Mouse (Mus musculus) kidney, embryonic 15.5 days (tissue): ENCODE measurements around the gene Tmem151b. TPM values are rescaled to one million over a fixed set of nuclear protein-coding genes. Genes with fewer than 3 reads are reported as not detected.

Experiments used
- ATAC-seq: fragments of 200-750 bp; cut with Nextera tagmentation; replicated peaks from 2 replicates; pipeline ENCODE4 v1.8.0; 2017; ENCODE audit warnings: moderate TSS enrichment; ENCODE audit not compliant: low FRiP score
- H3K27ac ChIP-seq: fragments of 300-500 bp; sonication (generic); 2 replicates; pipeline ENCODE4 v1.5.1; 2015; ENCODE audit warnings: mild to moderate bottlenecking, inconsistent platforms
- H3K27me3 ChIP-seq: fragments of 300-500 bp; sonication (generic); 2 replicates; pipeline ENCODE4 v1.6.1; 2015; ENCODE audit warnings: inconsistent platforms
- H3K36me3 ChIP-seq: fragments of 300-500 bp; sonication (generic); 2 replicates; pipeline ENCODE4 v1.6.1; 2015; ENCODE audit warnings: inconsistent platforms
- H3K4me1 ChIP-seq: fragments of 300-500 bp; sonication (generic); 2 replicates; pipeline ENCODE4 v1.6.1; 2015; ENCODE audit warnings: inconsistent platforms
- H3K4me2 ChIP-seq: fragments of 300-500 bp; sonication (generic); 2 replicates; pipeline ENCODE4 v1.6.1; 2015; ENCODE audit warnings: moderate library complexity, mild to moderate bottlenecking, inconsistent platforms
- H3K4me3 ChIP-seq: fragments of 300-500 bp; sonication (generic); replicated peaks from 2 replicates; pipeline ENCODE4 v1.5.1; 2015; ENCODE audit warnings: mild to moderate bottlenecking, inconsistent platforms
- H3K9ac ChIP-seq: fragments of 300-500 bp; sonication (generic); 2 replicates; pipeline ENCODE4 v1.6.1; 2015; ENCODE audit warnings: mild to moderate bottlenecking, inconsistent platforms
- H3K9me3 ChIP-seq: fragments of 300-500 bp; sonication (generic); replicated peaks from 2 replicates; pipeline ENCODE4 v1.6.1; 2016; ENCODE audit warnings: inconsistent platforms
- WGBS: fragments of 180-500 bp; shearing (Covaris S2); methylation state at CpG from one replicate; pipeline ENCODE4 v1.1.7; 2015; ENCODE audit warnings: mixed read lengths; 5-methylcytosine and 5-hydroxymethylcytosine counted together
- polyA plus RNA-seq: library from polyadenylated mRNA; unstranded; fragments of >200 nt; fragmentation: Nextera tagmentation; extraction: Ambion mirVana; gene quantifications from 2 replicates; pipeline ENCODE4 v1.2.1, GENCODE M21; 2015

Tmem151b gene
- polyA plus RNA-seq, 1 experiment from 2014 or later: 3.1 TPM

- no peak overlapping the region for H3K4me3 ChIP-seq
- no peaks in the 10 kb centered on the region for H3K9me3 ChIP-seq
- H3K9ac ChIP-seq: no peak overlapping the region
- ATAC-seq: no peak
- no peak overlapping the region for H3K4me2 ChIP-seq
- H3K27ac ChIP-seq: no peak overlapping the region
- peaks cover 69% of the 10 kb centered on the region for H3K36me3 ChIP-seq
- peaks cover 69% of the 10 kb centered on the region for H3K4me1 ChIP-seq
- no peaks in the 10 kb centered on the region for H3K27me3 ChIP-seq
- WGBS: 88% methylated on average over 12 of the region's 12 CpGs
These were observed 19.5 kb upstream of the Tmem151b start for GRCm38 (mm10) chr17:45568990-45569389.

DNA sequence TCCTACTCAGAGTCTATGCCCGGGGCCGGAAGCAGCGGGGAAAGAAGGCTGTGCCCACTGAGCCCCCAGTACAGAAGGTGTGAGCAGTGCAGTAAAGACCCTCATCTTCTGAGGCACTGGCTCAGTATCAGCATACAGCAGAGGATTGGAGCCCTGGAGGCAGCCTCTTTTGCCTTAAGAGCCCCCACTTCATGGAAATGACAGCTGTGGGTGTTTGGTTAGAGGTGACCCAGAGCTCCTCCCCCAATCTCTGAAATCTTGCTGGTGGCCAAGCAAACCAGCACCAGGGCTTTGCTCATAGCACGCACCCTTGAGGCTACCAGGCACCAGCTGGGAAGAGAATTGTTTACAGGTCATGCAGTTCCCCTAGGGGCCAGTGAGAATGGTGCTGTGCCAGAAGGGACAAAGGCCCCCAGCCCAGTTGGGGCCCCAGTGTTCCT is 17.7 kb upstream of the Tmem151b start:
- H3K4me1 ChIP-seq: peaks cover 78% of the 10 kb centered on the region
- H3K27me3 ChIP-seq: no peaks in the 10 kb centered on the region
- ATAC-seq: no peak
- H3K4me2 ChIP-seq: no peak overlapping the region
- WGBS: 24% methylated on average over 4 of the region's 4 CpGs
- peak overlapping the region; percentile 7; the same call in 1 of the 2 replicates for H3K27ac ChIP-seq
- H3K36me3 ChIP-seq: peaks cover 69% of the 10 kb centered on the region
- H3K4me3 ChIP-seq: no peak overlapping the region
- H3K9me3 ChIP-seq: no peaks in the 10 kb centered on the region
- H3K9ac ChIP-seq: no peak overlapping the region

- Histone ChIP-seq H3K27me3 (no peaks in the 10 kb centered on the region), H3K9me3 (no peaks in the 10 kb centered on the region), H3K27ac (peak overlapping the region; percentile 7), H3K9ac (no peak overlapping the region), H3K4me3 (no peak overlapping the region), H3K4me2 (no peak overlapping the region), H3K36me3 (peaks cover 63% of the 10 kb centered on the region), H3K4me1 (peaks cover 75% of the 10 kb centered on the region)
- 65% methylated on average over 18 of the region's 18 CpGs for WGBS
- no peak for ATAC-seq
These were observed 17.1 kb upstream of the Tmem151b start for GRCm38 (mm10) chr17:45566360-45567161.

DNA sequence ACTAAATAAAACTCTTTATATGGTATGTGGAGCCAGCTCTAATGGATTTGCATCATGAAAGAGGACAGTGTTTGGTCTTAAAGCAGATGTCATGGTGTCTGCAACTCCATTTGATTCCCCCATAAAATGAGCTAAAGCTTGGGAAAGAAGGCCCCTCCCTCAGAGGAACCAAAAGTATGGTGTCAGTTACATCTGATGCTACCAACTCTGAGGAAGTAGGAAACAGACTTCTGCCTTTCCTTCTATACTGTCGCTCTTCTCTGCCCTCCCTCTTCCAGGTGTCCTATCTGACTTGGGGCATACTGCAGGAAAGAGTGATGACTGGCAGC is 16.5 kb upstream of the Tmem151b start:
- 71% methylated on average over 1 of the region's 1 CpGs for WGBS
- Histone ChIP-seq H3K27ac (peak overlapping the region; percentile 7; the same call in 1 of the 2 replicates), H3K36me3 (peaks cover 57% of the 10 kb centered on the region), H3K27me3 (no peaks in the 10 kb centered on the region), H3K4me1 (peaks cover 69% of the 10 kb centered on the region), H3K4me3 (no peak overlapping the region), H3K4me2 (no peak overlapping the region), H3K9me3 (no peaks in the 10 kb centered on the region), H3K9ac (no peak overlapping the region)
- no peak for ATAC-seq

- WGBS: 94% methylated on average over 11 of the region's 11 CpGs
These were observed 15.6 kb upstream of the Tmem151b start for GRCm38 (mm10) chr17:45565103-45565502.

GRCm38 (mm10) chr17:45564531-45565084 is 15.1 kb upstream of the Tmem151b start:
- H3K4me1 ChIP-seq: peaks cover 55% of the 10 kb centered on the region
- 9% methylated on average over 18 of the region's 18 CpGs for WGBS
- H3K9ac ChIP-seq: peak overlapping the region; percentile 95
- no peaks in the 10 kb centered on the region for H3K9me3 ChIP-seq
- peaks cover 43% of the 10 kb centered on the region for H3K36me3 ChIP-seq
- peak overlapping the region; percentile 70 for H3K4me2 ChIP-seq
- H3K27ac ChIP-seq: peak overlapping the region; percentile 95
- peak; percentile 6; the same call in 1 of the 2 replicates for ATAC-seq
- H3K27me3 ChIP-seq: no peaks in the 10 kb centered on the region
- peak overlapping the region; percentile 97 for H3K4me3 ChIP-seq

More at GRCm38 (mm10) chr17:45565103-45565502, 15.6 kb upstream of the Tmem151b start:
- Histone ChIP-seq H3K4me1 (peaks cover 60% of the 10 kb centered on the region), H3K9me3 (no peaks in the 10 kb centered on the region), H3K27ac (peak overlapping the region; percentile 95; the same call in 1 of the 2 replicates), H3K36me3 (peaks cover 48% of the 10 kb centered on the region), H3K4me3 (peak overlapping the region; percentile 97), H3K27me3 (no peaks in the 10 kb centered on the region), H3K9ac (peak overlapping the region; percentile 95), H3K4me2 (peak overlapping the region; percentile 70)
- no peak for ATAC-seq

DNA sequence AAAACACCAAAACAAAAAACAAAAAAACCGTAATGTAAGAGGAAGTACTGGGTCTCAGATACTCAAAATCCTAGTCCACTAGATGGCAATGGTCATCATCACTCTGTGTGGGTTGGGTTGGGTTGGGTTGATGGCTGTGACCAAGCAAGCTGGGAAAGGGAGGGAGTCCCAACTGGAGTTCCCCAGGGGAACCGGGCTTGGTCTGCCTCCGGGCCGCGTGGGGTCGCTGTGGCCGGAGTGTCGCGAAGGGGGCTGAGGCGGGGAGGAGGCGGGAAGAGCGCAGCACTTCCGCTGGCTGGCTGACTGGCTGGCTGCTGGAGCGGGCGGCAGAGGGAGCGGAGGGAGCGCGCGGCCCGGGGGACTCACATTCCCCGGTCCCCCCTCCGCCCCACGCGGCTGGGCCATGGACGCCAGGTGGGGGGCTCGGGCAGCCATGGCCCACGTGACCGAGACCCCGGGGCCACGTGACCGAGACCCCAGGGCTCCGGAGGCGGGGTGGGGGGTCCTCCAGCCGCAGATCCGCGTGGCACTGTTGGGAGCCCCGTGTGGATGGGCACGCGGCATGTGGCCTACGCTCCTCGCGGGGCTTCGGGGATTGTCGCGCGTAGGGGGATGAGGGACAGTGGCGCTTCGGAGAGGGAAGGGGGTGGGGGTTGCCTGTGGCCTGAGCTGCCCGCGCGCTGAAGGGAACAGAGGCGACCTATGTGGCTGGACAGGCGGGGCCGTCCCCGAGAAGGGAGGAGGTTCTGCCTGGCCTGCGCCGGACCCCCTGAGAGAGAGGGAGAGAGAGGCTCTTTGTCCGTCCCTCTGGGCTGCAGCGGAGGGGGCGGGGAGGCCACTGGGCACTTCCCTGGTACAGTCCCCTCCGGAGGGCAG is 14.4 kb upstream of the Tmem151b start, which contains the start of gene Slc35b2:
Slc35b2 (plus strand) TSS at position 220 of the 876 bp plus-strand sequence.
- Histone ChIP-seq H3K27ac (peak within 1 kb of the TSS; percentile 95), H3K36me3 (peaks cover 36% of the 10 kb centered on the region), H3K27me3 (no peaks in the 10 kb centered on the region), H3K4me1 (peaks cover 48% of the 10 kb centered on the region), H3K4me3 (peak within 1 kb of the TSS; percentile 97), H3K4me2 (peak within 1 kb of the TSS; percentile 70), H3K9me3 (no peaks in the 10 kb centered on the region), H3K9ac (peak within 1 kb of the TSS; percentile 95)
- peak; percentile 89 for ATAC-seq
- under 1% methylated on average over 55 of the region's 61 CpGs for WGBS

- Histone ChIP-seq H3K4me1 (peaks cover 45% of the 10 kb centered on the region), H3K27me3 (no peaks in the 10 kb centered on the region), H3K9me3 (no peaks in the 10 kb centered on the region), H3K4me2 (peak overlapping the region; percentile 70), H3K9ac (no peak overlapping the region), H3K4me3 (peak overlapping the region; percentile 97; the same call in 1 of the 2 replicates), H3K36me3 (peaks cover 29% of the 10 kb centered on the region), H3K27ac (no peak overlapping the region)
- no peak for ATAC-seq
- WGBS: 76% methylated on average over 12 of the region's 12 CpGs
These were observed 13.7 kb upstream of the Tmem151b start for GRCm38 (mm10) chr17:45563216-45563615.

DNA sequence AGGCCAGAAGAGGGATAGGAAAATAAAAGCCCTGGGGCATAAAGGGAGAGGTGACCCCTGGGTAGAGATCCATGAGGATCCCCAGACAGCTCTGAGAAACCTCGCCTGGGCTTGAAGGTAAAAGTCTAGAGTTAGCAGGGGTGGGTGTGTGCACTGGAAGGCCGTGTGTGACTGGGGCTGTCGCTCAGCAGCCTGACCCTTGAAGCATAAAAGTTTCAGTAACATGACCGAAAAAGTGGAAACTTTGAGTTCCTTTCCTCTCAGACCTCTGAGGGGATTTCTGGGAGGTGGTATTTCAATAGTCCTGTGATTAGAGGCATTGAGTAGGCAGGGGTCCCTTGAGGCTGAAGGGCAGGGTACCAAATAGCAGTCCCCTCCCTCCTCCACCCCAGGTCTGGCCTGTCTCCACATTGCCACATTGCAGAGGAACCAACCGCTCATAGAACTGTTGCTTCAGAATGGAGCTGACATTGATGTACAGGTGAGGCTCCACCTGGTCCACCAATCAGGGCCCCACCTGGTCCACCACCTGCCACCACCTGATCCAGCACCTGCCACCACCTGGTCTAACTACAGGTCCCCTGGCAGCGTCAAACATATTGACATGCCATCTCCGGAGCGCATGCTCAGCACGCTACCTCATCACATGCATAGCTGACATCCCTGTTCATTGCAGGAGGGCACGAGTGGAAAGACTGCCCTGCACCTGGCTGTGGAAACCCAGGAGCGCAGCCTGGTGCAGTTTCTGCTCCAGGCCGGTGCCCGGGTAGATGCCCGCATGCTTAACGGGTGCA is 10.5 kb upstream of the Tmem151b start:
- Histone ChIP-seq H3K36me3 (no peaks in the 10 kb centered on the region), H3K27ac (no peak overlapping the region), H3K27me3 (peaks cover 17% of the 10 kb centered on the region), H3K4me2 (no peak overlapping the region), H3K9ac (no peak overlapping the region), H3K4me3 (no peak overlapping the region), H3K4me1 (peaks cover 46% of the 10 kb centered on the region), H3K9me3 (no peaks in the 10 kb centered on the region)
- WGBS: 86% methylated on average over 15 of the region's 15 CpGs
- ATAC-seq: no peak

DNA sequence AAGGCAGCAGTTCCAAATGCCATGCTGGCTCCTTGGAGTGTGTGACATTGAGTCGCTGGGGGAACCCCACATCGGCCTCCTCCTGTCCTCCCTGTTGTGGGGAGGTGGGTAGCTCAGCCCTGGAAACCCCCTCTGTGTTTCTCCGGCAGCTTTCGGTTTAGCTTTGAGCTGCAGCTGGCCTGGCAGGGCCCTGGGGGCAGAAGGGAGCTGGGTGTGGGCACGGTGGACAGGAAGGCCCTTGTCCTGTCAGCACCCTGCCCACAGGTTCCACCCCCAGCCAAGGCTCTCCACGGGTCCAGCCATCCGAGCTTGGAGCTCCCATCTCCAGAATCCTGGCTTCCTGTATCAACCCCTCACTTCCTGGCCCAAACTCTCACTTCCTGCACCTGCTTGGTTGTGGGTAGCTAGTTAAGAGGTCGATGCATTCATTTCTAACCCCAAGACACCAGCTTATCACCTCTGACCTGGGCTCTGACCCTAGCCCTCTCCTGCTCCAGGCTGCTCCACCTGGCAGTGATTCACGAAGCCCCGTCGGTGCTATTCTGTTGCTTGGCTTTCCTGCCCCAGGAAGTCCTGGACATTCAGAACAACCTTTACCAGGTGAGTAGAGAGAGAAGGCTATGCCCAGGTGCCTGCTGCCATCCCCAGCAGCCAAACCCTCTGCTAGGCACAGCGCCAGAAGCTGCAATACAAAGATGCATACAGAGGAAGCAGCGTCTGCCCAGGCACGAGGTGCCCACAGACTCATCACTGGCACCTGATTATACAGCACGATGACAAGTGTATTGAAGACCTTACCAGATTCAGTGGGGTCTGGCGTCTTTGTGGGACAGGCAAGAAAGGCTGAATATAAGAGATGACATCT is 8.8 kb upstream of the Tmem151b start:
- H3K4me3 ChIP-seq: no peak overlapping the region
- no peak for ATAC-seq
- H3K27ac ChIP-seq: no peak overlapping the region
- H3K4me2 ChIP-seq: peak overlapping the region; percentile 74; the same call in 1 of the 2 replicates
- 69% methylated on average over 16 of the region's 16 CpGs for WGBS
- no peaks in the 10 kb centered on the region for H3K36me3 ChIP-seq
- H3K27me3 ChIP-seq: peaks cover 27% of the 10 kb centered on the region
- no peak overlapping the region for H3K9ac ChIP-seq
- no peaks in the 10 kb centered on the region for H3K9me3 ChIP-seq
- peaks cover 38% of the 10 kb centered on the region for H3K4me1 ChIP-seq
